In the genomic region with DNA sequence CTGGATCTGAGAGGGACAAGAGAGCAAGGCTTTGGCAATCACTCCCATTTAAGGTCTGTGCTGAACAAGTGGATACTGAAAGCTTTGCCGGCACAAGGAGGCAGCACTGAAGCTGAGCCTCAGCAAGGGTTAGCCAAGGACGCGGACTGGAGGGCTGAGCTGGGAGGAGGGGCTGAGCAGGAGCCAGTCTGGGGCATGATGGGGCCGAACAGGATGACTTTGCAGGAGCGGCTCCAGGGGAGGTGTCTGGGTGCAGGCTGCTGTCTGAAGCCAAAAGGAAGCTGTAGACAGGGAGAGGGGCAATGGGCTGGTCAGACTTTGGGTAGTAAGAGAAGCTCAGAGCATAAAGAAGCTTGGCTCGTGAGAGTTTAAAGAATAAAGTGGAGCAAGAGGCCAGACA, we compare ENCODE assay signal across 8 mouse cellular contexts. TPM values are rescaled to one million over a fixed set of nuclear protein-coding genes. Genes with fewer than 3 reads are reported as not detected.
DNase-seq lines count a peak whose midpoint lies in the region; ATAC-seq and TF ChIP-seq lines count a peak whose summit lies in the region.

No protein-coding gene starts in this region.

- no peak overlapping the region for H3K9ac ChIP-seq in limb, embryonic 13.5 days
- H3K9ac ChIP-seq in midbrain, postnatal 0 days (replicated peaks; ENCODE audit: low read length, poor library complexity, severe bottlenecking), result no peak overlapping the region

- no peaks in the 10 kb centered on the region for H3K9me3 ChIP-seq in limb, embryonic 13.5 days
- H3K9me3 ChIP-seq in midbrain, postnatal 0 days (ENCODE audit: low read length), result no peaks in the 10 kb centered on the region

- ATAC-seq in limb, embryonic 13.5 days (ENCODE audit: low FRiP score, low read depth), result no peak
- no peak for ATAC-seq in midbrain, postnatal 0 days (ENCODE audit: low FRiP score)

- no peak overlapping the region for H3K27ac ChIP-seq in limb, embryonic 13.5 days
- H3K27ac ChIP-seq in midbrain, postnatal 0 days (ENCODE audit: low read depth, low read length), result no peak overlapping the region

- intact Hi-C loops in gastrocnemius, postnatal 14 days (cut with DNase I; ENCODE audit: low total_unique reads), result no loop called here

- TF ChIP-seq CTCF in midbrain, postnatal 0 days (IDR thresholded peaks at IDR 0.05), result peak; percentile 57

- WGBS in limb, embryonic 13.5 days, result 9% methylated on average over 6 of the region's 6 CpGs
- 8% methylated on average over 6 of the region's 6 CpGs for WGBS in midbrain, postnatal 0 days

- H3K4me1 ChIP-seq in limb, embryonic 13.5 days, result peaks cover 6% of the 10 kb centered on the region; the same call in 1 of the 2 replicates
- no peaks in the 10 kb centered on the region for H3K4me1 ChIP-seq in midbrain, postnatal 0 days (ENCODE audit: insufficient read depth, low read length)

- H3K36me3 ChIP-seq in limb, embryonic 13.5 days, result no peaks in the 10 kb centered on the region
- no peaks in the 10 kb centered on the region for H3K36me3 ChIP-seq in midbrain, postnatal 0 days (ENCODE audit: insufficient read depth, low read length)

- H3K4me2 ChIP-seq in limb, embryonic 13.5 days (replicated peaks), result 0 out of 2 replicates have a peak overlapping the region, but pooled peaks have one; percentile 17
- no peak overlapping the region for H3K4me2 ChIP-seq in midbrain, postnatal 0 days (ENCODE audit: low read depth, low read length, poor library complexity, severe bottlenecking)

- no peak overlapping the region for H3K4me3 ChIP-seq in limb, embryonic 13.5 days
- H3K4me3 ChIP-seq in midbrain, postnatal 0 days (ENCODE audit: low read depth, low read length), result no peak overlapping the region

- H3K27me3 ChIP-seq in limb, embryonic 13.5 days, result no peaks in the 10 kb centered on the region
- H3K27me3 ChIP-seq in midbrain, postnatal 0 days (ENCODE audit: insufficient read depth, low read length), result no peaks in the 10 kb centered on the region

- DNase-seq in spleen, postnatal 36 days (ENCODE audit: low spot score in 2 of 2), result peak; percentile 23 to 37
- no peak for DNase-seq in spleen, adult 12 weeks (ENCODE audit: low spot score)
- peak; percentile 84 for DNase-seq in embryo, embryonic 10 days (ENCODE audit: low spot score)
- peak; percentile 86 for DNase-seq in gastrocnemius, postnatal 14 days
- peak; percentile 18 for DNase-seq in induced T-regulatory cell, adult 2 months (ENCODE audit: low read depth)
- DNase-seq in midbrain, postnatal 0 days (ENCODE audit: low spot score), result peak; percentile 53
- peak; percentile 51 for DNase-seq in thymus, postnatal 25 days

RNA-seq across cellular contexts. Expression of a gene that starts 48.2 kb away (rescaled TPM):
- total RNA-seq in gastrocnemius, postnatal 14 days (2021), result under 1 TPM; 0.33 to 0.49 TPM
- 1.9 TPM in 2 replicates for polyA plus RNA-seq in limb, embryonic 13.5 days (2015; fragmentation: Nextera tagmentation; extraction: Ambion mirVana)
- total RNA-seq in midbrain, postnatal 0 days (2014; rRNA removed), result 0.16 TPM in 1 of 2 replicates, not detected in the other
- polyA plus RNA-seq in midbrain, postnatal 0 days (2015; fragmentation: Nextera tagmentation; extraction: Ambion mirVana), result 0.58 and 1.3 TPM in 2 replicates

RNA-seq across cellular contexts. Expression of a gene that starts 51.3 kb away (rescaled TPM):
- total RNA-seq in gastrocnemius, postnatal 14 days (2021), result 100 to 1,000 TPM; 113 to 116 TPM
- polyA plus RNA-seq in limb, embryonic 13.5 days (2015; fragmentation: Nextera tagmentation; extraction: Ambion mirVana), result 4.9 and 5.1 TPM in 2 replicates
- total RNA-seq in midbrain, postnatal 0 days (2014; rRNA removed), result 11.7 and 16.1 TPM in 2 replicates
- polyA plus RNA-seq in midbrain, postnatal 0 days (2015; fragmentation: Nextera tagmentation; extraction: Ambion mirVana), result 1.1 and 2.7 TPM in 2 replicates
